Mouse (Mus musculus): ENCODE measurements around the gene Alkbh3. TPM values are rescaled to one million over a fixed set of nuclear protein-coding genes. Genes with fewer than 3 reads are reported as not detected.

Alkbh3 gene
- polyA plus RNA-seq, 1 experiment: 164 TPM

GRCm38 (mm10) chr2:93992810-93993209 lies 17.8 kb downstream of the Alkbh3 start:
- Histone ChIP-seq H3K27ac (ENCODE audit: control insufficient read depth, insufficient read depth, low read depth, low read length) (no peak overlapping the region), H3K27me3 (ENCODE audit: control insufficient read depth, insufficient read depth, low read length) (no peaks in the 10 kb centered on the region), H3K4me1 (ENCODE audit: control insufficient read depth, insufficient read depth, low read length) (no peaks in the 10 kb centered on the region), H3K36me3 (ENCODE audit: control insufficient read depth, insufficient read depth, low read length) (peaks cover 2% of the 10 kb centered on the region), H3K4me3 (ENCODE audit: control insufficient read depth, low read depth, low read length) (no peak overlapping the region)
- TF ChIP-seq POLR2A (IDR thresholded peaks at IDR 0.05; ENCODE audit: control insufficient read depth, low read depth, low read length): no peak
- TF ChIP-seq CTCF (IDR thresholded peaks at IDR 0.05; ENCODE audit: control insufficient read depth, insufficient read depth, insufficient replicate concordance, low read depth, low read length): no peak

GRCm38 (mm10) chr2:93992259-93992658 lies 18.3 kb downstream of the Alkbh3 start:
- Histone ChIP-seq H3K27ac (ENCODE audit: control insufficient read depth, insufficient read depth, low read depth, low read length) (no peak overlapping the region), H3K27me3 (ENCODE audit: control insufficient read depth, insufficient read depth, low read length) (no peaks in the 10 kb centered on the region), H3K4me3 (ENCODE audit: control insufficient read depth, low read depth, low read length) (no peak overlapping the region), H3K36me3 (ENCODE audit: control insufficient read depth, insufficient read depth, low read length) (peaks cover 2% of the 10 kb centered on the region), H3K4me1 (ENCODE audit: control insufficient read depth, insufficient read depth, low read length) (no peaks in the 10 kb centered on the region)
- no peak for TF ChIP-seq CTCF (IDR thresholded peaks at IDR 0.05; ENCODE audit: control insufficient read depth, insufficient read depth, insufficient replicate concordance, low read depth, low read length)
- no peak for TF ChIP-seq POLR2A (IDR thresholded peaks at IDR 0.05; ENCODE audit: control insufficient read depth, low read depth, low read length)

DNA sequence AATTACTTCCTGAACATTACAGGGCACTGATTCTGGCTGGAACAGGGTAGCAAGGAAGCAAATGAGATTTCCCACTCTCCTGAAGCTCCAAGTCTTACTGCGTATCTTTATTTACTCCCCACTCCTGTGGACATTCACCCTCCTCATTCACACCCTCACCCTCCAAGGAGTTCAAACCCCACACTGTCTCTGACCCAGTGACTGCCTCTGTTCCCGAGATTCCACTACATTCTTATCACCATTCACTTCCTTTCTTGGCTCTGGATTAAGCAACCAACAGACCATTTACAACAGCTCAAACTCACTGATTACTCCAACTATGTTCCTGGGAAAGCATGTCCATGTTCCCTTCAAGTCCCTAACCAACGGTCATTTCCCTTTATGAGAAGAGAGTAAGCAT lies 19.3 kb downstream of the Alkbh3 start:
- Histone ChIP-seq H3K4me3 (ENCODE audit: control insufficient read depth, low read depth, low read length) (no peak overlapping the region), H3K36me3 (ENCODE audit: control insufficient read depth, insufficient read depth, low read length) (peaks cover 2% of the 10 kb centered on the region), H3K27ac (ENCODE audit: control insufficient read depth, insufficient read depth, low read depth, low read length) (no peak overlapping the region), H3K27me3 (ENCODE audit: control insufficient read depth, insufficient read depth, low read length) (no peaks in the 10 kb centered on the region), H3K4me1 (ENCODE audit: control insufficient read depth, insufficient read depth, low read length) (no peaks in the 10 kb centered on the region)
- no peak for TF ChIP-seq CTCF (IDR thresholded peaks at IDR 0.05; ENCODE audit: control insufficient read depth, insufficient read depth, insufficient replicate concordance, low read depth, low read length)
- TF ChIP-seq POLR2A (IDR thresholded peaks at IDR 0.05; ENCODE audit: control insufficient read depth, low read depth, low read length): no peak

GRCm38 (mm10) chr2:93988440-93988839 lies 22.2 kb downstream of the Alkbh3 start:
- H3K27me3 ChIP-seq (ENCODE audit: control insufficient read depth, insufficient read depth, low read length): no peaks in the 10 kb centered on the region
- H3K27ac ChIP-seq (ENCODE audit: control insufficient read depth, insufficient read depth, low read depth, low read length): no peak overlapping the region
- no peak overlapping the region for H3K4me3 ChIP-seq (ENCODE audit: control insufficient read depth, low read depth, low read length)
- H3K4me1 ChIP-seq (ENCODE audit: control insufficient read depth, insufficient read depth, low read length): no peaks in the 10 kb centered on the region; the same call in 1 of the 2 replicates
- no peak for TF ChIP-seq CTCF (IDR thresholded peaks at IDR 0.05; ENCODE audit: control insufficient read depth, insufficient read depth, insufficient replicate concordance, low read depth, low read length)
- TF ChIP-seq POLR2A (IDR thresholded peaks at IDR 0.05; ENCODE audit: control insufficient read depth, low read depth, low read length): no peak
- peaks cover 3% of the 10 kb centered on the region for H3K36me3 ChIP-seq (ENCODE audit: control insufficient read depth, insufficient read depth, low read length)

DNA sequence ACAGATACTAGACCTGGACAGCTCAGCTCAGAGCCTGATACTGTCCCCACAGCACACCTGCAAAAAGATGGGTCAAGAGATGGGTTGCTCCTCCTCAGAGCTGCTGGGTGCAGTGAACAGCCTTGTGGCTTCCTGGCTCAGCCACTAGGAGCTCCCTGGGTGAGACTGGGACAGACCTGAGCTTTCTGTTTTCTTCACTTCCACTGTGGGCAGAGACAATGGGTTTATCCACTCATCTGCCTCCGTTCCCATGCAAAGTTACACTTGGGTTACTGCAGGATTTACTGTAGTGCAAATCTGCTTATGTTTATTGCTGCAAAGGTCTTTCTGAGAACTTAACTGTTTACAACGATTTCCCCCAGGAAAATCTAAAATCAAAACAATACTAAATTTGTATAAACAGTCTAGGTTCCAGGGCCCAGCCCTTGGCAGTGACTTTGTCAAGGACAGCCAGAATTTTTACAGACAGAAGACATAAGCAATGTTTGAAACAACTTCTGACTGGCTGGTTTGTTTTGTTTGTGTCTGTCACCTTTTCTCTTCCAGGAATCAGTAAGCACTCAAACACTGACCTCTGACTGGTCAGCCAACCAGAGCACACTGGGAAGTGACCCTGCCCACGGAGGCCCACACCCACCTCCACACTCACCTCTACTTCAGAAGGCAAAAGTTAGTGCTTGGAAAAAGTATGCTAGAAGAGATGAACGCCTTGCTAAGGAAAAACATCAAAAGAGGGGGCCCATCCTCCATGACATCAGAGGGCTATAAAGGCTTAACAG lies 28.0 kb downstream of the Alkbh3 start:
- H3K4me3 ChIP-seq (ENCODE audit: control insufficient read depth, low read depth, low read length): peak overlapping the region; percentile 64
- H3K27ac ChIP-seq (ENCODE audit: control insufficient read depth, insufficient read depth, low read depth, low read length): no peak overlapping the region; the same call in 1 of the 2 replicates
- H3K4me1 ChIP-seq (ENCODE audit: control insufficient read depth, insufficient read depth, low read length): peaks cover under 1% of the 10 kb centered on the region; the same call in 1 of the 2 replicates
- TF ChIP-seq CTCF (IDR thresholded peaks at IDR 0.05; ENCODE audit: control insufficient read depth, insufficient read depth, insufficient replicate concordance, low read depth, low read length) (no peak), POLR2A (IDR thresholded peaks at IDR 0.05; ENCODE audit: control insufficient read depth, low read depth, low read length) (no peak)
- no peaks in the 10 kb centered on the region for H3K27me3 ChIP-seq (ENCODE audit: control insufficient read depth, insufficient read depth, low read length)
- peaks cover 1% of the 10 kb centered on the region; the same call in 1 of the 2 replicates for H3K36me3 ChIP-seq (ENCODE audit: control insufficient read depth, insufficient read depth, low read length)

GRCm38 (mm10) chr2:93979249-93980120 lies 31.1 kb downstream of the Alkbh3 start:
- Histone ChIP-seq H3K27ac (ENCODE audit: control insufficient read depth, insufficient read depth, low read depth, low read length) (no peak overlapping the region), H3K4me3 (ENCODE audit: control insufficient read depth, low read depth, low read length) (peak overlapping the region; percentile 52; the same call in 1 of the 2 replicates), H3K36me3 (ENCODE audit: control insufficient read depth, insufficient read depth, low read length) (0 out of 2 replicates have a peak, but pooled peaks cover 1% of the 10 kb centered on the region), H3K4me1 (ENCODE audit: control insufficient read depth, insufficient read depth, low read length) (peaks cover 14% of the 10 kb centered on the region), H3K27me3 (ENCODE audit: control insufficient read depth, insufficient read depth, low read length) (no peaks in the 10 kb centered on the region)
- TF ChIP-seq CTCF (IDR thresholded peaks at IDR 0.05; ENCODE audit: control insufficient read depth, insufficient read depth, insufficient replicate concordance, low read depth, low read length) (no peak), POLR2A (IDR thresholded peaks at IDR 0.05; ENCODE audit: control insufficient read depth, low read depth, low read length) (no peak)
